Mouse (Mus musculus) WW6 (cell line): ENCODE measurements at regions not wholly inside any gene's neighbourhood (a gene's known extent, or its start where the extent isn't known, plus 50 kb on each side); places are given as distances from the start of the nearest gene placed in this dataset.

Experiments used
- DNase-seq: peaks from one replicate; pipeline ENCODE4 v3.0.0-alpha.2; 2013; ENCODE audit warnings: low read depth, low spot score

DNA sequence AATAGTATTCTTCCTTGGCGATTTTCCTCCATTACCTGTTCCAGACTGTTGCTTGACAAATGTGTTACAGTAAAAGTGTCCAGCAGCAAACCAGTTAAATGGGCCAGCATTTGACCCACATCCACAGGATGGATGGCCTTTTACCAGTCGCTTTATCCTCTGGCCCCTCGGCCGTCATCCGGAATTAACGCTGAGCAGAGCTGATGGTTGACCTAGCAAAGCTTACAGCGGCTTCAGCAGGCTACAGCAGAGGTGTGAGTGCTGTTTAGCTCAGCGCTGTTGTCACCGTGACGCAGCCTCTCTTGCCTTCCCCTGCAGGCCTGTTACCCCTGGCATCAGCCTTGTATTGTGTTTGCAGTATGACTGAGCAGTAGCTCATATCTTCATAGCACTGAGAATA, 159.8 kb upstream of the Eif4g2 start:
- no peak for DNase-seq

GRCm38 (mm10) chr7:111241538-111241937, 158.7 kb upstream of the Eif4g2 start:
- DNase-seq = no peak

GRCm38 (mm10) chr7:111240234-111240826, 157.5 kb upstream of the Eif4g2 start:
- DNase-seq = no peak

- DNase-seq = no peak
Measured at GRCm38 (mm10) chr7:111237819-111238218, 155.0 kb upstream of the Eif4g2 start.

DNA sequence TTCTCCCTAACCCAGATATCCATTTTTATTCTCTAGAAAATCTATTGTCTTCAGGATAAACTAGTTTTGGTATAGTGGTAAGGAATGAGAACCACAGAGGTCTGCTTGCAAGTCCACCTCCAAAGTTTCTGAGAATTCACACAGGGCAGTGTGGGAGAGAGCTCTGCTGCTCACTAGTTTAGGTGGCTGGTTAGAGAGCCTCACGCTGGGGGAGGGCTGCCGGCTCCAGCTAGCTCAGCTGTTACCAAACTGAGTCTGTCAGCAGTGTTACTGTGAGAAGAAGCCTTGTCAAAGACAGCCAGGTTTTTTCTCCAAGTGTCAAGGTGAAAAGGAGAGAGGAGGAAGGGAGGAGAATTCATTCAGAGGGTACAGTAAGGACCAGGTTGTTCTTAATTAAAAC, 147.8 kb upstream of the Eif4g2 start:
- DNase-seq = no peak

- no peak for DNase-seq
Measured at GRCm38 (mm10) chr7:111227082-111227481, 144.3 kb upstream of the Eif4g2 start.

DNA sequence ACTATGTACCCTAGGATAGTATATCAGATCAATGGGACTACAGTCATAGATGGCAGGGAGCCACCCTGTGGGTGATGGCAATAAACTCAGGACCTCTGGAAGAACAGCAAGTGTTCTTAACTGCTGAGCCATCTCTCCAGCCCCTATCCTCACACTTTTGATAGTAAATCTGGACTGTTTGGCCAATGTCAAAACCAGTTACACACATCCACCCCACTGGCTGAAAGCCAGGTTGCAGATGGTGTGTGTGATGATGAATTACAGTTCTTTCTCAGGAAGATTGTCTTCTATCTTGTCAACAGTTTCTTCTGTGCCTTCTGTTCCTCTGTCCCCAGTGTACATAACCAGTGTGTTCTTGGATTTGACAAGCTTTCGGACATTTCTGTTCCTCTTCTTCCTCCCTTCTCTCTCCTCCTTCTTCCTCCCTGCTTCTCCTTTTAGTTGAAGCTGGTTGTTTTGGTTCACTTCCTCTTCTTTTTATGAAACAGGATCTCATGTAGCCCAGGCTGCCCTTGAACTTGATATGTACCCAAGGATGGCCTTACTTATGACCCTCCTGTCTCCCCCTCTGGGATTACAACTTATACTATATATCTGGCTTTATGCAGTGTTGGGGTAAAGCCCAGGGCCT, 143.3 kb upstream of the Eif4g2 start:
- no peak for DNase-seq

DNA sequence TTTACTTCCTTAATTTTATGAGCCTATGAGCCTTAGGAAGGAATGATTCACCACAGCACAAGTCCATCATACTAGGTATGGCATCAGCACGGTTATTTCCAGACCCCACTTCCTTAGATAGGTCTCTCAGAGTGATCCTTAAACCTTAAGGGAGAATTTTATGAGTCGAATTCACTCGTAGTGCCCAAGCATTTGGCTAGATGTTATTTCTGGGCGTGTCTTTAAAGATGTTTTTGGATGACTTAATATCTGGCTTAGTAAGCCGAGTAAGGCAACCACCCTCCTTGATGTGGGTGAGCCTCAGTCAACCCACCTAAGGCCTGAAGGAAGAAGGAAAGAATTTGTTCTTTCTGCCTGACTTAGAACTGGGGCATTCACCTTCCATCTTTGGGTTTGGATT, 132.8 kb upstream of the Eif4g2 start:
- DNase-seq = no peak

- no peak for DNase-seq
Measured at GRCm38 (mm10) chr7:111214226-111214906, 131.5 kb upstream of the Eif4g2 start.

GRCm38 (mm10) chr7:111212188-111212587, 129.4 kb upstream of the Eif4g2 start:
- no peak for DNase-seq

DNA sequence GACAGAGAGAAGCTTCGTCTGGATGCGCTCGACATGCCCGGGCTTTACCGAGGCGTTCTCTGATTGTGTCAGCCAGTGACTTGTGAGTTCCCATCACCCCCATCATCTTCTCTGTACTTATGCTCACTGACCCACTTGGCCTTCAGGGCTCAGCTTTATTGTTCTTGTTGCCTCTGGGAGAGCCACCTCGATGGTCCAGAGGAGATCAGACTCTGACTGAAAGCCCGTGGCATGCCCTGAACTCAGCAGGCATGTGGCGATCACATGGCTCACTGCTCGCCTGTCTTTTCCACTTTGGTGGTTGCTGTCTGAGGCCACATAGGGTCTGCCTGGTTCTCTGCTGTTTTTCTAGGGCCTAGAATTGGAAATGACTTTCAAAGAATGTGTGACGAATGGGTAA, 128.8 kb upstream of the Eif4g2 start:
- DNase-seq = no peak

DNA sequence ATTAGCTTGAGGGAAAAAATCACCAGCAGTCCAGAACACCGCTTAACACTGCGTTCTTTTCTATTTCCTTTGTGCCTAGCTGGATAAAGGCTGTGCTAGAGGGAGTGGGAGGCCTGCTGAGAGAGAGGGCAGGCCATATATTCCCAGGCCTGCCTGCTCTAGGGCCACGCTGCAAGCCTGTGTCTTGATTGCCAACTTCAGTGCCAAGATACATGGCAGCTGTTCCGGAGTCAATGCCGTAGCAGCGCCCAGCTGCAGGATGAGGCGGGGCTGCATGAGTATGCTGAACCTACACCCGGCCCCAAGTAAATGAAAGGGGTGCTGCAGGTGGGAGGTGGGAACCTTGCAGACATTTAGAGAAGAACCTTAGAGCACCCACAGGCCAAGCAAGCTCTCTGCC, 127.5 kb upstream of the Eif4g2 start:
- DNase-seq = no peak

DNA sequence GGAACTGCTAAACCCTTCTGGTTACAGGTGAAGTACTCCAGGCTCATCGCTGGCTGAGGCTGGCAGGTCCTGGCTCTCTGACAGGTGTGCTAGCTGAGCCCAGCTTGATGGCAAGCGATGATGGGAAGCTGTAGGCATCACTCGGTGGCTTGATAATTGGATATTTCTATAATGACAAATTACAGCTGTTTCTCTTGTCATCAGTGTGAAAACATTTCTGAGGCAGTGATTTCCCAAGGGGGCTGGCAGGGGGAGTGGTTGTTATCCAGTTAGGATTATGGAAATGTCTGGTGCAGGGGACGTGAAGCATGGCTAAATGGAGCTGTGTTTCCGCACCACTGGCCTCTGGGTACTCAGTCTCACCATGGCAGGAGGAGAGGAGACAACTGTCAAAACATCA, 123.0 kb upstream of the Eif4g2 start:
- no peak for DNase-seq

GRCm38 (mm10) chr7:111198608-111199355, 116.0 kb upstream of the Eif4g2 start:
- DNase-seq = no peak

DNA sequence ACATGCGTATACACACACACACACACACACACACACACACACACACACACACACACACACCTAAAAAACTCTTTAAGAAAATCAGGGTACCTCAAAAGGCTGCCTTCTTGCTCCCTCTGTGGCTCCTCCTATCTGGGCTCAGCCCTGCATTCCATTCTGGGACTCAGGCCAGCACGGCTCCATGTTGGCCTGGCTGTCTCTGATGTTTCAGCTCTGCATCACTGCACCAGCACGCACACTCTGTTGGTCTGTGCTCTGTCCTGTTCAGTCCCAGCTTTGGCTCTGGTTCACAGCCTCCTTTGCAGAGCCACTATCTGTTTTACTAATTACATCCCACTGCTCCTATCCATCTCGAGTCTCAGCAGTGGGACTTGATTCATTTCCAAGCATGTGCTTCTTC, 108.8 kb upstream of the Eif4g2 start:
- DNase-seq = no peak

- no peak for DNase-seq
Measured at GRCm38 (mm10) chr7:111191216-111191615, 108.4 kb upstream of the Eif4g2 start.

DNA sequence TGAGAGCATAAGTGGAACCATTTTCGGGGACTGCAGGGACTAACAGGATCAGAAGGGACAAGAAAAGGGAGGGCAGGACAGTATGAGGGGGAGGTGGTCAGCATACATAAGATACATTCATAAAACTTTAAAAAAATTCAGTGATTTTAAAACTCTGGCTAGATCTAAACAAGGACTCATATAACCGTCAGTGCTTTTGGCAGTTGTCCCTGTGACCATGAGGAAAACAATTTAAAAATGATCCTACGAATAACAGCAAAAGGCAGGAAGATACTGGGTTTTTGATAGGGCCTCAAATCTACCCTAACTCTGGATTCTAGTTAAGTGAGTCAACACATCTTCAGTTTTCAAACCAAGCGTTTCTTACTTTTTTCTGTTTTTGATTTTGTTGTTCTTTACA, 106.9 kb upstream of the Eif4g2 start:
- no peak for DNase-seq

GRCm38 (mm10) chr7:111185954-111186353, 103.1 kb upstream of the Eif4g2 start:
- DNase-seq = no peak

- no peak for DNase-seq
Measured at GRCm38 (mm10) chr7:111183512-111183911, 100.7 kb upstream of the Eif4g2 start.

DNA sequence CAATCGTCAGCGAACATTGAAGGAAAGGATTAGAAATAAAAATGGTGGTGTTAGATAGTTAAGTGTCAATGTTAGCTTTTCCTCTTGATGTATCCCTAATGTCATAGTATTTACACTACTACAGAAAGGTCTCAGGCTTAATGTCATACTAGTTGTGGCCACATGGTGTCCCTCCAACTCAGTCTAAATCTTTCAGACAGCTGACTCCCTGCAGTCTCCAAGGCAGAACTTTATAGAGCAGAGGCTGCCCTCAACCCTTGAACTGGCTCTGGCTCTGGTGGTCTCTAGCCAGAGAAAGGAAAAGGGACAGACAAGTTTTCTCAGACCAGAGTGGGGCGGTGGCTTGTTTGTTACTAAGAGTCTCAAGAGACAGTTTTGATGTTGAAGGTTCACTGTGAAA, 99.5 kb upstream of the Eif4g2 start:
- DNase-seq = no peak

GRCm38 (mm10) chr7:111179401-111180271, 96.8 kb upstream of the Eif4g2 start:
- no peak for DNase-seq
